ENCODE assay signal across 20 mouse cellular contexts in the genomic region with DNA sequence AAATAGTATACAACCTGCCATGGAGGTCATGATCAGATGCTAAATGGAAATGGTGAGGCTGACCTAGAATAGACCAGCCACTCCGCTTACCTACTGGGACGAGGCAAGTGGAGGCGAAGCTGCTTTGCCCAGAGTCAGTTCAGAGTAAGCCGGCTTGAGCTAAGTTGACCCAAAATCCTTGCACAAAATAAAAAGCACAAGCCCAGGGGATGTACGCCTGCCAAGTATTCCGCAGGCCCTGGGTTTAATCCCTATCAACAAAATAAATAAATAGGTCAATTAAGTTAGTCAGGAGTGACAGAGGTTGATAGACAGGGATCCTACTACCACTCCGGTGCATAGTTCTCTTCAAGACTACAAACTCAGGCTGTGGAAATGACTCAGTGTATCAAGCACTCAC. TPM values are rescaled to one million over a fixed set of nuclear protein-coding genes. Genes with fewer than 3 reads are reported as not detected.
"Had no signal": no experiment of that assay in that cellular context is flagged by ENCODE, and none has a peak within 500 bp of the region (broad histone marks: within the 10 kb centered on the region; RNA-seq: fewer than 3 reads in every experiment).

No protein-coding gene starts in this region.

- H3K4me2 ChIP-seq: lung, embryonic 15.5 days; midbrain, embryonic 12.5 days; midbrain, embryonic 15.5 days; neural tube, embryonic 12.5 days; stomach, embryonic 15.5 days had no signal

- DNase-seq: liver, postnatal 0 days; lung, adult 2 months; lung, postnatal 14 days; lung, postnatal 36 days; right cerebral cortex, postnatal 14 days; thymus, adult 2 months; thymus, postnatal 25 days; thymus, postnatal 4 days had no signal

- H3K36me3 ChIP-seq: lung, embryonic 15.5 days; midbrain, embryonic 12.5 days; midbrain, embryonic 15.5 days; neural tube, embryonic 12.5 days; stomach, embryonic 15.5 days had no signal

- H3K9me3 ChIP-seq: lung, embryonic 15.5 days; midbrain, embryonic 12.5 days; midbrain, embryonic 15.5 days; neural tube, embryonic 12.5 days; stomach, embryonic 15.5 days had no signal

- ATAC-seq: liver, postnatal 0 days; lung, postnatal 0 days; midbrain, embryonic 15.5 days had no signal

- H3K27me3 ChIP-seq: lung, embryonic 15.5 days; megakaryocyte, embryonic 14.5 days; midbrain, embryonic 12.5 days; midbrain, embryonic 15.5 days; neural tube, embryonic 12.5 days; stomach, embryonic 15.5 days had no signal

- H3K4me1 ChIP-seq: lung, embryonic 15.5 days; megakaryocyte, embryonic 14.5 days; midbrain, embryonic 15.5 days; neural tube, embryonic 12.5 days; stomach, embryonic 15.5 days had no signal

- H3K27ac ChIP-seq: lung, embryonic 15.5 days; macrophage; midbrain, embryonic 12.5 days; midbrain, embryonic 15.5 days; neural tube, embryonic 12.5 days; stomach, embryonic 15.5 days; stomach, postnatal 0 days had no signal

- H3K9ac ChIP-seq: liver, postnatal 0 days; lung, embryonic 15.5 days; midbrain, embryonic 12.5 days; midbrain, embryonic 15.5 days; neural tube, embryonic 12.5 days; stomach, embryonic 15.5 days had no signal

- H3K4me3 ChIP-seq: lung, embryonic 15.5 days; megakaryocyte, embryonic 14.5 days; midbrain, embryonic 12.5 days; midbrain, embryonic 15.5 days; neural tube, embryonic 12.5 days; stomach, embryonic 15.5 days had no signal

RNA-seq across cellular contexts. Expression of gene D1Pas1, which starts 41.0 kb away (rescaled TPM):
- total RNA-seq: megakaryocyte progenitor cell, adult 5-6 weeks; midbrain, postnatal 0 days had no signal
- polyA plus RNA-seq: liver, postnatal 0 days; lung, adult 2 months; lung, embryonic 15.5 days; lung, postnatal 0 days; macrophage; midbrain, embryonic 15.5 days; spleen, adult 2 months; stomach, postnatal 0 days; thymus, adult 2 months had no signal
